Mouse (Mus musculus) limb, embryonic 13.5 days (tissue): ENCODE data around the gene Plcb1. TPM values are rescaled to one million over a fixed set of nuclear protein-coding genes. Genes with fewer than 3 reads are reported as not detected.

Source experiments
- ATAC-seq: fragments of 200-750 bp; cut with Nextera tagmentation; 2 replicates; pipeline ENCODE4 v1.8.0; 2017; ENCODE audit warnings: low read depth, moderate number of reproducible peaks, moderate TSS enrichment; ENCODE audit not compliant: low FRiP score
- H3K27ac ChIP-seq: fragments of 300-500 bp; sonication (generic); 2 replicates; pipeline ENCODE4 v1.5.1; 2015; ENCODE audit warnings: inconsistent platforms, mild to moderate bottlenecking, moderate library complexity
- H3K27me3 ChIP-seq: fragments of 300-500 bp; sonication (generic); 2 replicates; pipeline ENCODE4 v1.6.1; 2015; ENCODE audit warnings: mild to moderate bottlenecking, inconsistent platforms
- H3K36me3 ChIP-seq: fragments of 300-500 bp; sonication (generic); 2 replicates; pipeline ENCODE4 v1.6.1; 2015; ENCODE audit warnings: inconsistent platforms, mild to moderate bottlenecking, moderate library complexity
- H3K4me1 ChIP-seq: fragments of 300-500 bp; sonication (generic); 2 replicates; pipeline ENCODE4 v1.6.1; 2015; ENCODE audit warnings: inconsistent platforms
- H3K4me2 ChIP-seq: fragments of 300-500 bp; sonication (generic); replicated peaks from 2 replicates; pipeline ENCODE4 v1.6.1; 2015; ENCODE audit warnings: inconsistent platforms, mild to moderate bottlenecking, moderate library complexity
- H3K4me3 ChIP-seq: fragments of 300-500 bp; sonication (generic); 2 replicates; pipeline ENCODE4 v1.5.1; 2015; ENCODE audit warnings: moderate library complexity, mild to moderate bottlenecking, inconsistent platforms
- H3K9ac ChIP-seq: fragments of 300-500 bp; sonication (generic); 2 replicates; pipeline ENCODE4 v1.6.1; 2015; ENCODE audit warnings: mild to moderate bottlenecking, inconsistent platforms
- H3K9me3 ChIP-seq: fragments of 300-500 bp; sonication (generic); 2 replicates; pipeline ENCODE4 v1.6.1; 2016; ENCODE audit warnings: inconsistent platforms
- WGBS: fragments of 180-500 bp; shearing (Covaris S2); methylation state at CpG from one replicate; pipeline ENCODE4 v1.1.7; 2015; 5-methylcytosine and 5-hydroxymethylcytosine counted together
- polyA plus RNA-seq: library from polyadenylated mRNA; unstranded; fragments of >200 nt; fragmentation: Nextera tagmentation; extraction: Ambion mirVana; gene quantifications from 2 replicates; pipeline ENCODE4 v1.2.1, GENCODE M21; 2015

The Plcb1 gene
- polyA plus RNA-seq, 1 experiment from 2014 or later = 15.5 TPM

GRCm38 (mm10) chr2:135496553-135496952, 710.7 kb downstream of the Plcb1 start:
- Histone ChIP-seq H3K27ac (no peak overlapping the region), H3K4me1 (no peaks in the 10 kb centered on the region), H3K9me3 (no peaks in the 10 kb centered on the region), H3K4me2 (no peak overlapping the region), H3K4me3 (no peak overlapping the region), H3K36me3 (no peaks in the 10 kb centered on the region), H3K27me3 (no peaks in the 10 kb centered on the region), H3K9ac (no peak overlapping the region)
- ATAC-seq = no peak
- WGBS = 32% methylated on average over 3 of the region's 3 CpGs

- no peaks in the 10 kb centered on the region for H3K36me3 ChIP-seq
- H3K4me3 ChIP-seq = no peak overlapping the region
- 65% methylated on average over 2 of the region's 2 CpGs for whole genome bisulfite sequencing
- no peak overlapping the region for H3K4me2 ChIP-seq
- ATAC-seq = no peak
- H3K27ac ChIP-seq = no peak overlapping the region
- H3K9me3 ChIP-seq = no peaks in the 10 kb centered on the region
- no peaks in the 10 kb centered on the region for H3K27me3 ChIP-seq
- H3K9ac ChIP-seq = no peak overlapping the region
- no peaks in the 10 kb centered on the region for H3K4me1 ChIP-seq
Measured at GRCm38 (mm10) chr2:135497251-135497650, 711.4 kb downstream of the Plcb1 start.

- H3K9me3 ChIP-seq = no peaks in the 10 kb centered on the region
- WGBS = 24% methylated on average over 2 of the region's 2 CpGs
- H3K4me2 ChIP-seq = no peak overlapping the region
- H3K4me1 ChIP-seq = no peaks in the 10 kb centered on the region
- H3K36me3 ChIP-seq = no peaks in the 10 kb centered on the region
- no peak overlapping the region for H3K9ac ChIP-seq
- no peak overlapping the region for H3K4me3 ChIP-seq
- no peaks in the 10 kb centered on the region for H3K27me3 ChIP-seq
- no peak for ATAC-seq
- H3K27ac ChIP-seq = no peak overlapping the region
Measured at GRCm38 (mm10) chr2:135500872-135501271, 715.0 kb downstream of the Plcb1 start.

GRCm38 (mm10) chr2:135503328-135503997, 717.6 kb downstream of the Plcb1 start:
- H3K36me3 ChIP-seq = no peaks in the 10 kb centered on the region
- ATAC-seq = no peak
- WGBS = 80% methylated on average over 4 of the region's 4 CpGs
- no peaks in the 10 kb centered on the region for H3K9me3 ChIP-seq
- H3K4me2 ChIP-seq = no peak overlapping the region
- H3K9ac ChIP-seq = no peak overlapping the region
- H3K4me3 ChIP-seq = no peak overlapping the region
- no peaks in the 10 kb centered on the region for H3K27me3 ChIP-seq
- no peak overlapping the region for H3K27ac ChIP-seq
- no peaks in the 10 kb centered on the region for H3K4me1 ChIP-seq

- Histone ChIP-seq H3K9ac (no peak overlapping the region), H3K27me3 (no peaks in the 10 kb centered on the region), H3K4me1 (no peaks in the 10 kb centered on the region), H3K36me3 (no peaks in the 10 kb centered on the region), H3K4me3 (no peak overlapping the region), H3K9me3 (no peaks in the 10 kb centered on the region), H3K4me2 (no peak overlapping the region), H3K27ac (no peak overlapping the region)
- no peak for ATAC-seq
Measured at GRCm38 (mm10) chr2:135503998-135504354, 718.1 kb downstream of the Plcb1 start.

GRCm38 (mm10) chr2:135507111-135507510, 721.2 kb downstream of the Plcb1 start:
- Histone ChIP-seq H3K27me3 (no peaks in the 10 kb centered on the region), H3K9ac (no peak overlapping the region), H3K27ac (no peak overlapping the region), H3K4me2 (no peak overlapping the region), H3K4me1 (no peaks in the 10 kb centered on the region), H3K36me3 (no peaks in the 10 kb centered on the region), H3K9me3 (no peaks in the 10 kb centered on the region), H3K4me3 (no peak overlapping the region)
- no peak for ATAC-seq
- WGBS = 60% methylated on average over 1 of the region's 1 CpGs

- H3K4me2 ChIP-seq = no peak overlapping the region
- 66% methylated on average over 2 of the region's 2 CpGs for WGBS
- H3K36me3 ChIP-seq = no peaks in the 10 kb centered on the region
- H3K4me3 ChIP-seq = no peak overlapping the region
- H3K4me1 ChIP-seq = no peaks in the 10 kb centered on the region
- H3K9ac ChIP-seq = no peak overlapping the region
- no peak overlapping the region for H3K27ac ChIP-seq
- no peaks in the 10 kb centered on the region for H3K9me3 ChIP-seq
- no peaks in the 10 kb centered on the region for H3K27me3 ChIP-seq
- ATAC-seq = no peak
Measured at GRCm38 (mm10) chr2:135518956-135519355, 733.1 kb downstream of the Plcb1 start.

Other genes starting within 250 kb of the Plcb1 start
- 0.11 TPM in 1 of 2 replicates, not detected in the other for gene Hao1, start 231.7 kb upstream of the Plcb1 start, polyA plus RNA-seq
- 19.5 and 20.5 TPM in 2 replicates for gene Tmx4, start 141.9 kb upstream of the Plcb1 start, polyA plus RNA-seq